Mouse (Mus musculus) forebrain, embryonic 12.5 days (tissue): ENCODE results near the gene Ndufs1. TPM values are rescaled to one million over a fixed set of nuclear protein-coding genes. Genes with fewer than 3 reads are reported as not detected.
"Not testable (repeated sequence)": the region's sequence is repeated elsewhere in the genome, so short reads cannot be mapped to it uniquely, and the experiment has no call there.

Experiments
- ATAC-seq: fragments of 200-750 bp; cut with Nextera tagmentation; 2 replicates; pipeline ENCODE4 v1.8.0; 2017; ENCODE audit warnings: moderate TSS enrichment; ENCODE audit not compliant: low FRiP score
- H3K27ac ChIP-seq: fragments of 300-500 bp; sonication (generic); 2 replicates; pipeline ENCODE4 v1.5.1; 2016; ENCODE audit warnings: mild to moderate bottlenecking
- H3K27me3 ChIP-seq: fragments of 300-500 bp; sonication (generic); 2 replicates; pipeline ENCODE4 v1.6.1; 2016; ENCODE audit warnings: mild to moderate bottlenecking
- H3K36me3 ChIP-seq: fragments of 300-500 bp; sonication (generic); replicated peaks from 2 replicates; pipeline ENCODE4 v1.6.1; 2016; ENCODE audit warnings: mild to moderate bottlenecking
- H3K4me1 ChIP-seq: fragments of 300-500 bp; sonication (generic); 2 replicates; pipeline ENCODE4 v1.6.1; 2016
- H3K4me2 ChIP-seq: fragments of 300-500 bp; sonication (generic); 2 replicates; pipeline ENCODE4 v1.6.1; 2016; ENCODE audit warnings: mild to moderate bottlenecking, moderate library complexity
- H3K4me3 ChIP-seq: fragments of 300-500 bp; sonication (generic); replicated peaks from 2 replicates; pipeline ENCODE4 v1.5.1; 2016; ENCODE audit warnings: mild to moderate bottlenecking
- H3K9ac ChIP-seq: fragments of 300-500 bp; sonication (generic); 2 replicates; pipeline ENCODE4 v1.6.1; 2016; ENCODE audit warnings: mild to moderate bottlenecking
- H3K9me3 ChIP-seq: fragments of 300-500 bp; sonication (generic); 2 replicates; pipeline ENCODE4 v1.6.1; 2016
- WGBS: fragments of 180-500 bp; shearing (Covaris S2); methylation state at CpG from one replicate; pipeline ENCODE4 v1.1.7; 2016; 5-methylcytosine and 5-hydroxymethylcytosine counted together
- polyA plus RNA-seq: library from polyadenylated mRNA; unstranded; fragments of >200 nt; fragmentation: Nextera tagmentation; extraction: Ambion mirVana; gene quantifications from 2 replicates; pipeline ENCODE4 v1.2.1, GENCODE M21; 2016

Gene Ndufs1
- polyA plus RNA-seq, 1 experiment from 2014 or later: 122 TPM

DNA sequence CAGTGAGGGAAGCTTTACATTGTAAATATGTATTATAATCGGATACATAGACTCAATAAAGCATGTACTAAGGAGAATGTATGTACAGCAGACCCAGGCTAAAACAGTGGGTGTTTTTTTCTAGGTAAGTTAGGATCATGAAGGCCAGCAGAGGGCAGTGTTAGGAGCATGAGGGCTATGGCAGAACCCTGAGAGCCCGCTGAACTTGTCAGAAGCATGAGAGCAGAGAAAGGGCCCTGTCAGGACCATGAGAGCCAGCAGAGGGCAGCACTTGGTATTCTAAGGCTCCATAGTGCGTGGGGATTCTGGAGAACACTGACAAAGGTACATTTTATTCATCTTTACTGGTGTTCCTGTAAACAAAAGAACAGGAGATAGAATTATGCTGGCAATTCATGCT is 4.4 kb upstream of the Ndufs1 start:
- Histone ChIP-seq H3K4me3 (no peak overlapping the region), H3K9me3 (no peaks in the 10 kb centered on the region), H3K27ac (0 out of 2 replicates have a peak overlapping the region, but pooled peaks have one; percentile 26), H3K27me3 (no peaks in the 10 kb centered on the region), H3K36me3 (peaks cover 25% of the 10 kb centered on the region), H3K4me1 (peaks cover 14% of the 10 kb centered on the region), H3K9ac (no peak overlapping the region), H3K4me2 (no peak overlapping the region)
- WGBS: 4% methylated on average over 3 of the region's 3 CpGs
- ATAC-seq: peak; percentile 85

DNA sequence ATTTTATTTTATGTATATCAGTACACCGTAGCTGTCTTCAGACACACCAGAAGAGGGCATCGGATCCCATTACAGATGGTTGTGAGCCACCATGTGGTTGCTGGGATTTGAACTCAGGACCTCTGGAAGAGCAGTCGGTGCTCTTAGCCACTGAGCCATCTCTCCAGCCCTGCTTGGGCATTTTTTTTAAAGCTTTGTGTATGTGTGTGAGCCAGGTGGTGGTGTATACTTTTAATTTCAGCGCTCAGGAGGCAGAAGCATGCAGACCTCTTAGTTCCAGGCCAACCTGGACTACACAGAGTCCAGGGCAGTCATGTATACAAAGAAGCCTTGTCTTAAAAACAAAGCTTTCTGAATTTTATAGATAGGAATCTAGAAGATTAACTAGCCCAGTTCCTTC is 3.9 kb upstream of the Ndufs1 start:
- H3K4me3 ChIP-seq, H3K9ac ChIP-seq, ATAC-seq, H3K27ac ChIP-seq, H3K9me3 ChIP-seq, H3K4me2 ChIP-seq, H3K27me3 ChIP-seq: not testable (repeated sequence)
- Histone ChIP-seq H3K4me1 (peaks cover 18% of the 10 kb centered on the region), H3K36me3 (peaks cover 25% of the 10 kb centered on the region)
- 67% methylated on average over 4 of the region's 4 CpGs for WGBS

DNA sequence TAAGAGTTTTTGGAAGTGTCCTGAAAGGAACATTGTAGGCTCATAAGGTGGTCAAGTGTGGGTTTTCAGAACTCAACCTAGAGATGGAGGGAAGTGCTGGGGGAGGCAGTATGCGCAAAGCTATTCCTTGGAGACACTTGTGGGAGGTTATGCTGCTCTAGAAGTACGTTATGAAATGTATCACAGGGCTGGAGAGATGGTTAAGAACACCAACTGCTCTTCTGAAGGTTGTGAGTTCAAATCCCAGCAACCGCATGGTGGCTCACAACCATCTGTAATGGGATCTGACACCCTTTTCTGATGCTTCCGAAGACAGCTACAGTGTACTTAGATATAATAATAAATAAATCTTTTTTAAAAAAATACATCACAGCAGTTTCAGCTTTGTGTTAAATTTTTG is 3.5 kb upstream of the Ndufs1 start:
- Histone ChIP-seq H3K27ac (no peak overlapping the region), H3K9me3 (no peaks in the 10 kb centered on the region), H3K36me3 (peaks cover 25% of the 10 kb centered on the region), H3K4me3 (no peak overlapping the region), H3K9ac (no peak overlapping the region), H3K4me1 (peaks cover 22% of the 10 kb centered on the region), H3K27me3 (no peaks in the 10 kb centered on the region), H3K4me2 (no peak overlapping the region)
- ATAC-seq: no peak
- WGBS: 95% methylated on average over 4 of the region's 4 CpGs

DNA sequence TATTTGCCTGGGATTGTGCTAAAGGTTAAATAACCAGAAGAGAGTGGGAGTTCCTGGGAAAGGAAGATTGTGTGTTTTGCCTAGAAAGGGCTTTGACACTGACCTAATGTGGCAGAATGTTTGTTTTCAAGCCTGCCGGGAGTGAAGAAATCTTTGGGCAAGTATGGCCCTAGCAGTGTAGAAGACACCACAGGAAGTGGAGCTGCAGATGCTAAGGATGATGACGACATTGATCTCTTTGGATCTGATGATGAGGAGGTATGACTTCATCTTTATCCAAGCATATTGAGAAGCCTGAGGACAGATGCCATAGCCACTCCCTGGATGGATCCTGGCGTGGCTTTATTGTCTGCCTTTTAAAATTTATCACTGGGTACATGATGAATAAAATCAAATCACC is 1.7 kb upstream of the Ndufs1 start:
- peaks cover 25% of the 10 kb centered on the region for H3K36me3 ChIP-seq
- no peaks in the 10 kb centered on the region for H3K27me3 ChIP-seq
- H3K4me2 ChIP-seq: peak overlapping the region; percentile 84
- no peak for ATAC-seq
- H3K4me1 ChIP-seq: peaks cover 28% of the 10 kb centered on the region
- H3K9me3 ChIP-seq: no peaks in the 10 kb centered on the region
- 85% methylated on average over 3 of the region's 3 CpGs for WGBS
- H3K9ac ChIP-seq: peak overlapping the region; percentile 93; the same call in 1 of the 2 replicates
- peak overlapping the region; percentile 92 for H3K4me3 ChIP-seq
- H3K27ac ChIP-seq: no peak overlapping the region

DNA sequence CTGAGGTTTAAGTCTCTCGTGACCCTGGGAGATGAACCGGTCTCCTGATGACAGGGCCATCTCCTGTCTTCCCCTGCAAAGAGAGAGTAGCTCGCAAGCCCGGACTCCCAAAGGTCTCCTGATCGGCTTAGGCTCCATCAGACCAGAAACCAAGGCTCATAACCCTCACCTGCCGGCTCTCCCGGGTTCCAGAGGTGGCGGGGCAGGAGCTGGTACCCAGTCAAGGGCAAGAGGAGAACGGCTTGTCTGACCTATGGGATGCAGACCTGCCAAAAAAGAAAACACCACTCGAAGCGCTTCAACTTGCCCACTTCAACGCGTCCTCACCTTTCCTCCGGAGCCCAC is 402 bp downstream of the Ndufs1 start:
- H3K27me3 ChIP-seq: no peaks in the 10 kb centered on the region
- peak overlapping the region; percentile 92 for H3K4me3 ChIP-seq
- peaks cover 26% of the 10 kb centered on the region for H3K4me1 ChIP-seq
- H3K4me2 ChIP-seq: peak overlapping the region; percentile 84
- peak overlapping the region; percentile 83 for H3K27ac ChIP-seq
- peak overlapping the region; percentile 93 for H3K9ac ChIP-seq
- peaks cover 29% of the 10 kb centered on the region for H3K36me3 ChIP-seq
- ATAC-seq: peak; percentile 39
- no peaks in the 10 kb centered on the region for H3K9me3 ChIP-seq
- 0% methylated on average over 14 of the region's 14 CpGs for WGBS

DNA sequence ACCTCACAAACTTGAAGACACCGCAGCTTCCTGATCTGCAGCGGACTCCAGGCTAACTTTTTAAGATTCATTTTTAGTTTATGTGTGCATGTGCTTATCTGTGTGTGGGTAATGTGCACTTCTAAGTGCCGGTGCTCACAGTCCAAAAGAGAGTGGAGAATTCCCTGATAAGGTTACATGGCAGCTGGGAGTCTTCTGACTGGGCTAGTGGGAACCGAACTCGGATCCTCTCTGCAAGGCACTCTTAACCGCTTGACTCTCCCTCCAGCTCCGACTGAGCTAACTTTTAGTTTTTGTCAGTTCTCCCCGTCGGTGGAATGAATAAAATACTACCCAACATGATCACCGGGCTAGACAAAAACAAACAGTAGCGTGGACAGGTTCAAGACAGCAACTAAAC is 780 bp downstream of the Ndufs1 start:
- Histone ChIP-seq H3K9ac (peak overlapping the region; percentile 93), H3K27ac (peak overlapping the region; percentile 83), H3K4me1 (peaks cover 26% of the 10 kb centered on the region), H3K4me3 (peak overlapping the region; percentile 92), H3K4me2 (peak overlapping the region; percentile 84), H3K27me3 (no peaks in the 10 kb centered on the region), H3K36me3 (peaks cover 29% of the 10 kb centered on the region), H3K9me3 (no peaks in the 10 kb centered on the region)
- ATAC-seq: no peak
- WGBS: 10% methylated on average over 11 of the region's 11 CpGs

DNA sequence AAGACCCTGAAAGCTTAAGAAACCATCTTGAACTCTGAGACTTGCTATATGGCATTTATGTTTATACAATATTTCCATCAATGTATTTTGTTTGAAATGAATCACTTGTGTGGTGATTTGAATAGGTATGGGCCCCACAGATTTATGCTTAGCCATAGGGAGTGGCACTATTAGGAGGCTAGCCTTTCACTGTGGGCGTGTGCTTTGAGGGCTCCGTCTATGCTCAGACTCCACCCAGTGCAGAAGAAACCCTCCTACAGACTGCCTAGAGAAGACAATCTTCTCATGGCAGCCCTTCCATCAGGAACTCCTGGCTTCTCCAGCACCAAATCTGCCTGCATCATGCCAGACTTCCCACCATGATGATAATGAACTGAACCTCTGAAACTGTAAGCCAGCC is 8.0 kb downstream of the Ndufs1 start:
- peaks cover 62% of the 10 kb centered on the region for H3K36me3 ChIP-seq
- no peaks in the 10 kb centered on the region for H3K27me3 ChIP-seq
- 91% methylated on average over 2 of the region's 2 CpGs for WGBS
- H3K9me3 ChIP-seq: no peaks in the 10 kb centered on the region
- H3K4me2 ChIP-seq: no peak overlapping the region
- no peaks in the 10 kb centered on the region for H3K4me1 ChIP-seq
- no peak for ATAC-seq
- H3K4me3 ChIP-seq: no peak overlapping the region
- no peak overlapping the region for H3K27ac ChIP-seq
- H3K9ac ChIP-seq: no peak overlapping the region

DNA sequence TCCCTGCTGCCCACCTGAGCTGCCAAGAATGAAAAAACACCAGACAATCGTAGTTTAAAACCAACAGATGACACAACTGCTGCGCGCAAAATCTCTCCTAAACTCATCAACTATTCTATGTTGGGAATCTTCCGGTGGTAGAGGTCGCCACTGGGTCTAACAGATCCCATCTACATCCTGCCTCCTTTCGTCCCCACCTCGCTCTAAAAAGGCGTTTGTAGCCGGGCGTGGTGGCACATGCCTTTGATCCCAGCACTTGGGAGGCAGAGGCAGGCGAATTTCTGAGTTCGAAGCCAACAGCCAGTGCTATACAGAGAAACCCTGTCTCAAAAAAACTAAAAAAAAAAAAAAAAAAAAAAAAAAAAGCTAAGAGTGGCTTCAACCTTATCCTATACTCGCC is 36.4 kb downstream of the Ndufs1 start:
- Histone ChIP-seq H3K27ac (no peak overlapping the region), H3K27me3 (no peaks in the 10 kb centered on the region), H3K4me1 (no peaks in the 10 kb centered on the region), H3K4me2 (no peak overlapping the region), H3K4me3 (no peak overlapping the region), H3K9me3 (no peaks in the 10 kb centered on the region), H3K9ac (no peak overlapping the region), H3K36me3 (peaks cover 40% of the 10 kb centered on the region)
- no peak for ATAC-seq
- WGBS: 96% methylated on average over 13 of the region's 13 CpGs

DNA sequence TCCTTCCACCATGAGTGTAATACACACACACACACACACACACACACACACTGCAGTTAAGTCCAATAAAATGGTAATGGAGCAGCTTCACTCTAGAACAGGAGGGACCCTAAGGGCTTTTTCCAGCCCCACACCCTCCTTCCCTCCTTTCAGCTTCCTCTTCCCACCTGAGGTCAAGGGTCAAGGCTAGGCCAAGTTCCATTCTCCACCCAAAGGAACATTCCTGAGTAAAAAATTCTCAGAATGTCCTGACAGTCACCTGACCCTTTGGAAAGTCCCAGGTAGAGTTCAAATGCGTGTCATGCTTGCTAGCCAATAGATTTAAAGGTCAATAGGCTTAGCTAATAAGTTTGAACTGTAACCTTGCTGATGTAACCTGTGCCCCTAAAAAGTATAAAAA is 38.0 kb downstream of the Ndufs1 start:
- not testable (repeated sequence) for H3K27me3 ChIP-seq, H3K4me3 ChIP-seq, H3K4me1 ChIP-seq, H3K9ac ChIP-seq, H3K27ac ChIP-seq, ATAC-seq, H3K9me3 ChIP-seq, H3K4me2 ChIP-seq
- peaks cover 24% of the 10 kb centered on the region for H3K36me3 ChIP-seq
- 95% methylated on average over 1 of the region's 1 CpGs for WGBS

DNA sequence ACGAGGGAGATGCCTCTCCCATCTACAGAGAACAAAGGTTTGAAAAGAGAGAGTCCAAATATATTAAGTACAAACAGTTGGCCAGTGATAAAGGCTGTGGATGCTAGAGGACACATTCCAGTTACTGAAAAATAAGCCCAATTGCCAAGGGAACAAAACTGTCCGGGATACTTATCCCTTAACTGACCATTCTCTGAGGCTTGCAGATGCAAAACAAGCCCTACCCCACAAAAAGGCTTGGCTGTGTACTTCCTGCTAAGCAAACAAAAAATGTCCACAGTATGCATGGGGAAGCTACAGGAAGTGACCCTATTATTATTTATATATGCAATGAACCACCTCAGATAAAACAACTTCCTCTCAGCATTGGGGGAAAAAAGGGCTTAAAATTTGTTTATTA is 38.7 kb downstream of the Ndufs1 start:
- peaks cover 19% of the 10 kb centered on the region for H3K36me3 ChIP-seq
- H3K27ac ChIP-seq: no peak overlapping the region
- H3K4me1 ChIP-seq: no peaks in the 10 kb centered on the region
- H3K9me3 ChIP-seq: no peaks in the 10 kb centered on the region
- no peak for ATAC-seq
- no peak overlapping the region for H3K4me3 ChIP-seq
- no peaks in the 10 kb centered on the region for H3K27me3 ChIP-seq
- WGBS: 87% methylated on average over 2 of the region's 2 CpGs
- no peak overlapping the region for H3K9ac ChIP-seq
- no peak overlapping the region for H3K4me2 ChIP-seq

DNA sequence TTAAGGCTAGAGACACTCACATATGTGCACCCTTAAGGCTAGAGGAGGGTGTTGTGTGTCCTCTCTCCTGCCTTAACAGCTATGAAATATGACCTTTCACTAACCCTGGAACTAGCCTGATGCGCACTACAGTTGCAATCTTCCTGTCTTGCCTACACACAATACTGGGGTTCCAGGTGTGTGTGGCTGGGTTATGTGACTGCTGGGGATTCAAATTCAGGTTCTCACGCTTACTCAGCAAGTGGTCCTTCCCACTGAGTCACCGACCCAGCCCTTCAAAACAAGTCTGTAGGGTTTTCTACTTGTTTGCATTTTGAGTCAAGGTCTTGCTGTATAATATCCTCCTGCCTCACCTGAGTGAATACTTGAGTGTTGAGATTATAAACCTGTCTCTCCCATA is 42.1 kb downstream of the Ndufs1 start:
- Histone ChIP-seq H3K4me2 (no peak overlapping the region), H3K36me3 (peaks cover 2% of the 10 kb centered on the region), H3K9me3 (no peaks in the 10 kb centered on the region), H3K27me3 (no peaks in the 10 kb centered on the region), H3K4me1 (peaks cover 5% of the 10 kb centered on the region; the same call in 1 of the 2 replicates), H3K4me3 (no peak overlapping the region), H3K27ac (no peak overlapping the region), H3K9ac (no peak overlapping the region)
- ATAC-seq: no peak
- WGBS: 78% methylated on average over 3 of the region's 3 CpGs

DNA sequence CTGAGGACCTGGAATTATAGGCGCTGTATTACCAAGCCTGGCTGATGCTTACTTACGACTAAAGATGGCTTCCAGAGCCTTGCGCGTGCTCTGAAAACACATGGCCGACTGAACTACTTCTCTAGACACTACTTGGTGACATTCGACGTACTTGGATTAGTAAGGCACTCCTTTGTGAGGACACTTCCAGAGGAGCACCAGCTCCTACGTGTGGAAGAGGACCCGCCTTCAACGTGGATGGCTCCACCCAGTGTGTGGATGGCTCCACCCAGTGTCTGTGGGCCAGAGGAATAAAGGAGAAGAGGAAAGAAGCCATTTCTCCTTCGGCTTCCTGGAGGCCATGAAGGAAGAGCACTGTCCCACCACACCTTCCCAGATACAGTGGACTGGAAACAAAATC is 44.9 kb downstream of the Ndufs1 start:
- H3K4me1 ChIP-seq: peaks cover 10% of the 10 kb centered on the region
- H3K4me3 ChIP-seq: no peak overlapping the region
- peaks cover 6% of the 10 kb centered on the region for H3K36me3 ChIP-seq
- H3K9me3 ChIP-seq: 0 out of 2 replicates have a peak, but pooled peaks cover 5% of the 10 kb centered on the region
- H3K4me2 ChIP-seq: no peak overlapping the region
- ATAC-seq: no peak
- no peak overlapping the region for H3K9ac ChIP-seq
- WGBS: 91% methylated on average over 11 of the region's 11 CpGs
- H3K27ac ChIP-seq: no peak overlapping the region
- no peaks in the 10 kb centered on the region for H3K27me3 ChIP-seq

DNA sequence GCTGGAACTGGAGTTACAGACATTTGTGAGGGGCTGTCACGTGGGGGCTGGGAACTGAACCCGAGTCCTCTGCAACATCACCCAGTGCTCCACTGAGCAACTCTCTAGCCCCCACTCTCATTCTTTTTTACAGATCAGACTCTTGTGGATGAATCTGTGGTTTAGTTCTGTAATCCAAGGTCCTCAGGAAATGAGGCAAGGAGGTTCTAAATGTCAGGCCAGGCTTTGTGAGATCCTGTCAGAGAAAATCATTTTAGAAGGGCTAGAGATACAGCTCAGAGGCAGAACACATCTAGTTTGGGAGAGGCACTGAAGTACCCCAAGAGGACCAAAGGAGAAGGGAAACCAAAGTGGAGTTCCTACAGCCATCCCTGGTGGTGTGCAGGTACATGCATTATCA is 45.8 kb downstream of the Ndufs1 start:
- 75% methylated on average over 2 of the region's 2 CpGs for WGBS

More for the DNA sequence above, 45.8 kb downstream of the Ndufs1 start:
- H3K4me1 ChIP-seq: peaks cover 10% of the 10 kb centered on the region
- H3K4me2 ChIP-seq: no peak overlapping the region
- H3K9ac ChIP-seq: no peak overlapping the region
- no peak for ATAC-seq
- peaks cover 7% of the 10 kb centered on the region for H3K36me3 ChIP-seq
- no peak overlapping the region for H3K27ac ChIP-seq
- 0 out of 2 replicates have a peak, but pooled peaks cover 5% of the 10 kb centered on the region for H3K9me3 ChIP-seq
- H3K4me3 ChIP-seq: no peak overlapping the region
- H3K27me3 ChIP-seq: no peaks in the 10 kb centered on the region
